Mouse (Mus musculus): ENCODE data around the gene Gm7029. TPM values are rescaled to one million over a fixed set of nuclear protein-coding genes. Genes with fewer than 3 reads are reported as not detected.
"Not testable (repeated sequence)": the region's sequence is repeated elsewhere in the genome, so short reads cannot be mapped to it uniquely, and the experiment has no call there.

Gene Gm7029
- not detected for total RNA-seq (2021)
- long read RNA-seq, experiment 1 = 0 reads
- long read RNA-seq, experiment 2 = 0 reads

GRCm38 (mm10) chr17:33873537-33873936, at the start of gene Gm7029:
Gm7029 (plus strand) TSS chr17:33873837.
- not testable (repeated sequence) for DNase-seq

- DNase-seq = peak; percentile 95 to 98
Measured at GRCm38 (mm10) chr17:33824084-33824996, 49.3 kb upstream of the Gm7029 start, which contains the start of the genes Rps28 and Ndufa7. Rps28 (minus strand) TSS chr17:33824562. Ndufa7 (plus strand) TSS chr17:33824572.

- DNase-seq = not testable (repeated sequence)
Measured at GRCm38 (mm10) chr17:33824997-33825330, 48.7 kb upstream of the Gm7029 start.

GRCm38 (mm10) chr17:33825462-33825861, 48.2 kb upstream of the Gm7029 start:
- DNase-seq = no peak

GRCm38 (mm10) chr17:33826850-33827249, 46.8 kb upstream of the Gm7029 start:
- peak; percentile 76 to 77 for DNase-seq

- DNase-seq = peak; percentile 84 to 85
Measured at GRCm38 (mm10) chr17:33828892-33829291, 44.7 kb upstream of the Gm7029 start.

GRCm38 (mm10) chr17:33829561-33829960, 44.1 kb upstream of the Gm7029 start:
- DNase-seq = no peak

- DNase-seq = peak; percentile 94 to 95
Measured at GRCm38 (mm10) chr17:33842966-33843795, 30.5 kb upstream of the Gm7029 start, which contains the start of gene Cd320. Cd320 (plus strand) TSS chr17:33843091.

GRCm38 (mm10) chr17:33844196-33844595, 29.4 kb upstream of the Gm7029 start:
- no peak for DNase-seq

GRCm38 (mm10) chr17:33848139-33848538, 25.5 kb upstream of the Gm7029 start:
- DNase-seq = no peak

GRCm38 (mm10) chr17:33851331-33851730, 22.3 kb upstream of the Gm7029 start:
- DNase-seq = no peak

- DNase-seq = no peak
Measured at GRCm38 (mm10) chr17:33857816-33858215, 15.8 kb upstream of the Gm7029 start.

- DNase-seq = peak; percentile 69 to 74
Measured at GRCm38 (mm10) chr17:33865330-33866030, 8.2 kb upstream of the Gm7029 start.

- no peak for DNase-seq
Measured at GRCm38 (mm10) chr17:33874411-33874810, 774 bp downstream of the Gm7029 start.

GRCm38 (mm10) chr17:33875797-33876196, 2.2 kb downstream of the Gm7029 start:
- peak in 1 of 2 experiments; percentile 46 for DNase-seq

GRCm38 (mm10) chr17:33884320-33884719, 10.7 kb downstream of the Gm7029 start:
- DNase-seq = not testable (repeated sequence)

GRCm38 (mm10) chr17:33887802-33888201, 14.2 kb downstream of the Gm7029 start:
- DNase-seq = not testable (repeated sequence)

GRCm38 (mm10) chr17:33888230-33888629, 14.6 kb downstream of the Gm7029 start:
- not testable (repeated sequence) for DNase-seq

- DNase-seq = not testable (repeated sequence)
Measured at GRCm38 (mm10) chr17:33889941-33890532, 16.4 kb downstream of the Gm7029 start.

- DNase-seq = peak; percentile 98 to 99
Measured at GRCm38 (mm10) chr17:33890533-33891059, 17.0 kb downstream of the Gm7029 start, which contains the start of gene Kifc1. Kifc1 (minus strand) TSS chr17:33890661.

GRCm38 (mm10) chr17:33891357-33891756, 17.7 kb downstream of the Gm7029 start:
- no peak for DNase-seq

Data from adrenal gland, postnatal 36 days (tissue).